Mouse (Mus musculus): ENCODE measurements around the gene Gm42906. TPM values are rescaled to one million over a fixed set of nuclear protein-coding genes. Genes with fewer than 3 reads are reported as not detected.

Gene Gm42906
- polyA plus RNA-seq, 1 experiment = not detected

GRCm38 (mm10) chr5:151231861-151232260 lies 196.1 kb downstream of the Gm42906 start:
- TF ChIP-seq CTCF (IDR thresholded peaks at IDR 0.05; ENCODE audit: extremely low read depth, insufficient read depth, low read length) (no peak), POLR2A (IDR thresholded peaks at IDR 0.05; ENCODE audit: extremely low read depth, insufficient read depth, low read length) (no peak)
- no peak overlapping the region for H3K27ac ChIP-seq (ENCODE audit: insufficient read depth, low read length)
- no peaks in the 10 kb centered on the region for H3K4me1 ChIP-seq (ENCODE audit: control insufficient read depth, insufficient read depth, low read length)
- no peak overlapping the region for H3K4me3 ChIP-seq (ENCODE audit: insufficient read depth, low read length)

DNA sequence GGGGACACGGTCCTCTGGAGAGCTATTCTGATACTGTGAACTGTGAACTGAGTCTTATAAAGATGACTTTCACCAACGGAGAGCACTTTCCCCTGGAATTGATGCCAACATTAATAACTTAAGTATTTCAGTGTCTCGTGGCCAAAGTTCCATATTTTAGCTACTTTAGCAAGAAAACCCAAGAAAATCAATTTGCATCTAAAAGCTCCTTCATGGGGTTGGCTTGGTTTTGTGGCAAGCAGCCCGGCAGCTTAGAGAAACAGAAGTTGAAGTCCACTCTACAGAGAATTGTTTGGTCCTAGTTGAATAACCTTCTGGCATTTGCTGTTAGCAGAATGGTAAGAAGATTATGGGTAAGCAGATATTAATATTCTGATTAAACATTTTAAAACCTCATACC lies 196.6 kb downstream of the Gm42906 start:
- Histone ChIP-seq H3K4me3 (ENCODE audit: insufficient read depth, low read length) (no peak overlapping the region), H3K4me1 (ENCODE audit: control insufficient read depth, insufficient read depth, low read length) (no peaks in the 10 kb centered on the region), H3K27ac (ENCODE audit: insufficient read depth, low read length) (no peak overlapping the region)
- TF ChIP-seq CTCF (IDR thresholded peaks at IDR 0.05; ENCODE audit: extremely low read depth, insufficient read depth, low read length) (no peak), POLR2A (IDR thresholded peaks at IDR 0.05; ENCODE audit: extremely low read depth, insufficient read depth, low read length) (no peak)

DNA sequence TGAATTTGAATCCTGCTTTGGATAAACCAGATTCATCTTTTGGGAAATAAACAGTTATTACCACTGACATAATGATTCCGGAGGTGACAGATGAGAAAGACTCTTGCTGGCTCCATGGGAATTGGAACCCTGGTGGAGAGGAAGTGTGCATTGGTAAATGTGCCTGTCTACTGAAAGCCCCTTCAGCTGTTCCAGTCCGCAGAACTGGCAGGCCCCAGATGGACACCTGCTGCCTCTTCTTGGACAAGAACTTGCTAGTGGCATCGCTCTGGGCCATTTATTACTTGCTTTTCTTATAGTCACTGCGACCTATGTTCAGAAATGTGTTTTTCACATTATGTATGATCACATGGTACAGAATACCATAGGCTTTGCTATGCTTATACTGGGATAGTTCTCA lies 197.5 kb downstream of the Gm42906 start:
- TF ChIP-seq POLR2A (IDR thresholded peaks at IDR 0.05; ENCODE audit: extremely low read depth, insufficient read depth, low read length) (no peak), CTCF (IDR thresholded peaks at IDR 0.05; ENCODE audit: extremely low read depth, insufficient read depth, low read length) (no peak)
- Histone ChIP-seq H3K27ac (ENCODE audit: insufficient read depth, low read length) (no peak overlapping the region), H3K4me1 (ENCODE audit: control insufficient read depth, insufficient read depth, low read length) (no peaks in the 10 kb centered on the region), H3K4me3 (ENCODE audit: insufficient read depth, low read length) (no peak overlapping the region)

- H3K27ac ChIP-seq (ENCODE audit: insufficient read depth, low read length) = no peak overlapping the region
- no peak overlapping the region for H3K4me3 ChIP-seq (ENCODE audit: insufficient read depth, low read length)
- no peaks in the 10 kb centered on the region for H3K4me1 ChIP-seq (ENCODE audit: control insufficient read depth, insufficient read depth, low read length)
- TF ChIP-seq CTCF (IDR thresholded peaks at IDR 0.05; ENCODE audit: extremely low read depth, insufficient read depth, low read length) = no peak
- TF ChIP-seq POLR2A (IDR thresholded peaks at IDR 0.05; ENCODE audit: extremely low read depth, insufficient read depth, low read length) = no peak
Observed at GRCm38 (mm10) chr5:151228367-151229005, 199.5 kb downstream of the Gm42906 start.

GRCm38 (mm10) chr5:151223696-151224366 lies 204.1 kb downstream of the Gm42906 start:
- Histone ChIP-seq H3K4me3 (ENCODE audit: insufficient read depth, low read length) (no peak overlapping the region), H3K27ac (ENCODE audit: insufficient read depth, low read length) (no peak overlapping the region), H3K4me1 (ENCODE audit: control insufficient read depth, insufficient read depth, low read length) (no peaks in the 10 kb centered on the region)
- TF ChIP-seq POLR2A (IDR thresholded peaks at IDR 0.05; ENCODE audit: extremely low read depth, insufficient read depth, low read length) = no peak
- no peak for TF ChIP-seq CTCF (IDR thresholded peaks at IDR 0.05; ENCODE audit: extremely low read depth, insufficient read depth, low read length)

- TF ChIP-seq CTCF (IDR thresholded peaks at IDR 0.05; ENCODE audit: extremely low read depth, insufficient read depth, low read length) (no peak), POLR2A (IDR thresholded peaks at IDR 0.05; ENCODE audit: extremely low read depth, insufficient read depth, low read length) (no peak)
- Histone ChIP-seq H3K27ac (ENCODE audit: insufficient read depth, low read length) (no peak overlapping the region), H3K4me1 (ENCODE audit: control insufficient read depth, insufficient read depth, low read length) (no peaks in the 10 kb centered on the region), H3K4me3 (ENCODE audit: insufficient read depth, low read length) (no peak overlapping the region)
Observed at GRCm38 (mm10) chr5:151222791-151223190, 205.2 kb downstream of the Gm42906 start.

GRCm38 (mm10) chr5:151218689-151219115 lies 209.3 kb downstream of the Gm42906 start:
- TF ChIP-seq CTCF (IDR thresholded peaks at IDR 0.05; ENCODE audit: extremely low read depth, insufficient read depth, low read length) (no peak), POLR2A (IDR thresholded peaks at IDR 0.05; ENCODE audit: extremely low read depth, insufficient read depth, low read length) (no peak)
- Histone ChIP-seq H3K4me1 (ENCODE audit: control insufficient read depth, insufficient read depth, low read length) (no peaks in the 10 kb centered on the region; the same call in 1 of the 2 replicates), H3K27ac (ENCODE audit: insufficient read depth, low read length) (no peak overlapping the region), H3K4me3 (ENCODE audit: insufficient read depth, low read length) (no peak overlapping the region)

GRCm38 (mm10) chr5:151213097-151213496 lies 214.9 kb downstream of the Gm42906 start:
- H3K4me3 ChIP-seq (ENCODE audit: insufficient read depth, low read length) = no peak overlapping the region
- TF ChIP-seq CTCF (IDR thresholded peaks at IDR 0.05; ENCODE audit: extremely low read depth, insufficient read depth, low read length) (no peak), POLR2A (IDR thresholded peaks at IDR 0.05; ENCODE audit: extremely low read depth, insufficient read depth, low read length) (no peak)
- no peak overlapping the region for H3K27ac ChIP-seq (ENCODE audit: insufficient read depth, low read length)
- H3K4me1 ChIP-seq (ENCODE audit: control insufficient read depth, insufficient read depth, low read length) = no peaks in the 10 kb centered on the region; the same call in 1 of the 2 replicates

DNA sequence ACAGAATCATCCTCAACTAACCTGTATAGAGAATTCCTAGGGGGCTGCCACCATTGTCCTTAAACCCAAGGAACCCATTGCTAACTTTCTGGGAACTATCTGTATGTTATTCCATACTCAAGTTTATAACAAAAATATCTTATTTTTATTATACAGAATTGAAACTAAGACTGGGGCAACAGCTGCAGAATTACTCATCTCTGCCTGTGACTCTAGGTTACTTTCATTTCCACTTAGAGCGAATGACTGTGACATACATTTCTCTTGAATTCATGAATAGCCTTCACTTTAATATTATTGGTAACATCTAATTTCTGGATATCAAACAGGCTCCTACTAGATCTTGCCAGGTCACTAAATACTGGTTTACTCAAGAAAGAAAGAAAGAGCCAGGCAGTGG lies 217.1 kb downstream of the Gm42906 start:
- Histone ChIP-seq H3K4me3 (ENCODE audit: insufficient read depth, low read length) (no peak overlapping the region), H3K4me1 (ENCODE audit: control insufficient read depth, insufficient read depth, low read length) (no peaks in the 10 kb centered on the region), H3K27ac (ENCODE audit: insufficient read depth, low read length) (no peak overlapping the region)
- no peak for TF ChIP-seq POLR2A (IDR thresholded peaks at IDR 0.05; ENCODE audit: extremely low read depth, insufficient read depth, low read length)
- TF ChIP-seq CTCF (IDR thresholded peaks at IDR 0.05; ENCODE audit: extremely low read depth, insufficient read depth, low read length) = no peak

GRCm38 (mm10) chr5:151210060-151210459 lies 217.9 kb downstream of the Gm42906 start:
- no peaks in the 10 kb centered on the region for H3K4me1 ChIP-seq (ENCODE audit: control insufficient read depth, insufficient read depth, low read length)
- TF ChIP-seq POLR2A (IDR thresholded peaks at IDR 0.05; ENCODE audit: extremely low read depth, insufficient read depth, low read length) (no peak), CTCF (IDR thresholded peaks at IDR 0.05; ENCODE audit: extremely low read depth, insufficient read depth, low read length) (no peak)
- H3K27ac ChIP-seq (ENCODE audit: insufficient read depth, low read length) = no peak overlapping the region
- H3K4me3 ChIP-seq (ENCODE audit: insufficient read depth, low read length) = no peak overlapping the region
